Mouse (Mus musculus): ENCODE data around the gene Gm13697. TPM values are rescaled to one million over a fixed set of nuclear protein-coding genes. Genes with fewer than 3 reads are reported as not detected.
"Not testable (repeated sequence)": the region's sequence is repeated elsewhere in the genome, so short reads cannot be mapped to it uniquely, and the experiment has no call there.

Gene Gm13697
- polyA plus RNA-seq, 1 experiment from 2014 or later = not detected

GRCm38 (mm10) chr2:84008913-84009312 lies 24.4 kb downstream of the Gm13697 start:
- Histone ChIP-seq H3K4me3 (no peak overlapping the region), H3K4me1 (no peaks in the 10 kb centered on the region), H3K27ac (no peak overlapping the region), H3K9me3 (no peaks in the 10 kb centered on the region), H3K4me2 (no peak overlapping the region), H3K9ac (no peak overlapping the region), H3K36me3 (no peaks in the 10 kb centered on the region), H3K27me3 (no peaks in the 10 kb centered on the region)
- ATAC-seq (ENCODE audit: insufficient number of reproducible peaks, low FRiP score, low TSS enrichment, low read depth) = no peak
- WGBS = 41% methylated on average over 1 of the region's 1 CpGs

- WGBS = 76% methylated on average over 3 of the region's 3 CpGs
- Histone ChIP-seq H3K27me3 (no peaks in the 10 kb centered on the region), H3K9me3 (no peaks in the 10 kb centered on the region), H3K27ac (no peak overlapping the region), H3K36me3 (no peaks in the 10 kb centered on the region), H3K4me2 (no peak overlapping the region), H3K9ac (no peak overlapping the region), H3K4me3 (no peak overlapping the region), H3K4me1 (no peaks in the 10 kb centered on the region)
- ATAC-seq (ENCODE audit: insufficient number of reproducible peaks, low FRiP score, low TSS enrichment, low read depth) = no peak
These were observed 25.3 kb downstream of the Gm13697 start for GRCm38 (mm10) chr2:84009818-84010217.

GRCm38 (mm10) chr2:84014572-84014971 lies 30.0 kb downstream of the Gm13697 start:
- H3K27me3 ChIP-seq = no peaks in the 10 kb centered on the region
- WGBS = 50% methylated on average over 6 of the region's 6 CpGs

GRCm38 (mm10) chr2:84016291-84016690 lies 31.7 kb downstream of the Gm13697 start:
- ATAC-seq (ENCODE audit: insufficient number of reproducible peaks, low FRiP score, low TSS enrichment, low read depth); H3K27ac ChIP-seq; H3K4me3 ChIP-seq; H3K27me3 ChIP-seq; H3K36me3 ChIP-seq; H3K4me2 ChIP-seq; H3K4me1 ChIP-seq; H3K9ac ChIP-seq; H3K9me3 ChIP-seq: not testable (repeated sequence)
- 76% methylated on average over 5 of the region's 5 CpGs for WGBS

More at GRCm38 (mm10) chr2:84014572-84014971, 30.0 kb downstream of the Gm13697 start:
- ATAC-seq (ENCODE audit: insufficient number of reproducible peaks, low FRiP score, low TSS enrichment, low read depth) = no peak
- Histone ChIP-seq H3K27ac (no peak overlapping the region), H3K4me3 (no peak overlapping the region), H3K4me2 (no peak overlapping the region), H3K36me3 (no peaks in the 10 kb centered on the region), H3K9me3 (no peaks in the 10 kb centered on the region), H3K9ac (no peak overlapping the region), H3K4me1 (no peaks in the 10 kb centered on the region)

GRCm38 (mm10) chr2:84018330-84018729 lies 33.8 kb downstream of the Gm13697 start:
- Histone ChIP-seq H3K27ac (no peak overlapping the region), H3K27me3 (no peaks in the 10 kb centered on the region), H3K9me3 (no peaks in the 10 kb centered on the region), H3K36me3 (no peaks in the 10 kb centered on the region), H3K4me2 (no peak overlapping the region), H3K4me1 (no peaks in the 10 kb centered on the region), H3K9ac (no peak overlapping the region), H3K4me3 (no peak overlapping the region)
- WGBS = 43% methylated on average over 3 of the region's 3 CpGs
- no peak for ATAC-seq (ENCODE audit: insufficient number of reproducible peaks, low FRiP score, low TSS enrichment, low read depth)

GRCm38 (mm10) chr2:84019519-84020305 lies 35.2 kb downstream of the Gm13697 start:
- H3K9me3 ChIP-seq = no peaks in the 10 kb centered on the region
- no peaks in the 10 kb centered on the region for H3K27me3 ChIP-seq
- no peak overlapping the region for H3K4me2 ChIP-seq
- 58% methylated on average over 8 of the region's 8 CpGs for WGBS
- H3K4me3 ChIP-seq = no peak overlapping the region
- H3K27ac ChIP-seq = no peak overlapping the region
- no peak overlapping the region for H3K9ac ChIP-seq
- no peak for ATAC-seq (ENCODE audit: insufficient number of reproducible peaks, low FRiP score, low TSS enrichment, low read depth)
- no peaks in the 10 kb centered on the region for H3K4me1 ChIP-seq
- H3K36me3 ChIP-seq = no peaks in the 10 kb centered on the region

- no peak overlapping the region for H3K4me2 ChIP-seq
- no peaks in the 10 kb centered on the region for H3K4me1 ChIP-seq
- no peak for ATAC-seq (ENCODE audit: insufficient number of reproducible peaks, low FRiP score, low TSS enrichment, low read depth)
- H3K9me3 ChIP-seq = no peaks in the 10 kb centered on the region
- no peaks in the 10 kb centered on the region for H3K27me3 ChIP-seq
- no peak overlapping the region for H3K9ac ChIP-seq
- no peak overlapping the region for H3K4me3 ChIP-seq
- WGBS = 82% methylated on average over 2 of the region's 2 CpGs
- no peaks in the 10 kb centered on the region for H3K36me3 ChIP-seq
- no peak overlapping the region for H3K27ac ChIP-seq
These were observed 37.4 kb downstream of the Gm13697 start for GRCm38 (mm10) chr2:84021930-84022329.

GRCm38 (mm10) chr2:84022905-84023304 lies 38.4 kb downstream of the Gm13697 start:
- Histone ChIP-seq H3K36me3 (no peaks in the 10 kb centered on the region), H3K27me3 (no peaks in the 10 kb centered on the region), H3K4me2 (no peak overlapping the region), H3K4me1 (no peaks in the 10 kb centered on the region), H3K27ac (no peak overlapping the region), H3K9me3 (no peaks in the 10 kb centered on the region), H3K9ac (no peak overlapping the region), H3K4me3 (no peak overlapping the region)
- no peak for ATAC-seq (ENCODE audit: insufficient number of reproducible peaks, low FRiP score, low TSS enrichment, low read depth)
- 65% methylated on average over 2 of the region's 2 CpGs for WGBS

GRCm38 (mm10) chr2:84023319-84023718 lies 38.8 kb downstream of the Gm13697 start:
- no peak for ATAC-seq (ENCODE audit: insufficient number of reproducible peaks, low FRiP score, low TSS enrichment, low read depth)
- H3K4me2 ChIP-seq = no peak overlapping the region
- H3K9me3 ChIP-seq = no peaks in the 10 kb centered on the region
- H3K9ac ChIP-seq = no peak overlapping the region
- no peaks in the 10 kb centered on the region for H3K4me1 ChIP-seq
- no peak overlapping the region for H3K4me3 ChIP-seq
- no peaks in the 10 kb centered on the region for H3K27me3 ChIP-seq
- WGBS = 66% methylated on average over 2 of the region's 2 CpGs
- H3K27ac ChIP-seq = no peak overlapping the region
- H3K36me3 ChIP-seq = no peaks in the 10 kb centered on the region

- Histone ChIP-seq H3K36me3 (no peaks in the 10 kb centered on the region), H3K4me3 (no peak overlapping the region), H3K4me2 (no peak overlapping the region), H3K27me3 (no peaks in the 10 kb centered on the region), H3K9ac (no peak overlapping the region), H3K27ac (no peak overlapping the region), H3K4me1 (no peaks in the 10 kb centered on the region), H3K9me3 (no peaks in the 10 kb centered on the region)
- ATAC-seq (ENCODE audit: insufficient number of reproducible peaks, low FRiP score, low TSS enrichment, low read depth) = no peak
- WGBS = 50% methylated on average over 4 of the region's 4 CpGs
These were observed 40.7 kb downstream of the Gm13697 start for GRCm38 (mm10) chr2:84025217-84025616.

GRCm38 (mm10) chr2:84032505-84032904 lies 48.0 kb downstream of the Gm13697 start:
- Histone ChIP-seq H3K36me3 (no peaks in the 10 kb centered on the region), H3K4me2 (no peak overlapping the region)
- 84% methylated on average over 2 of the region's 2 CpGs for WGBS

GRCm38 (mm10) chr2:84035997-84036396 lies 51.5 kb downstream of the Gm13697 start:
- Histone ChIP-seq H3K36me3 (no peaks in the 10 kb centered on the region), H3K27ac (no peak overlapping the region), H3K4me3 (no peak overlapping the region), H3K9ac (no peak overlapping the region), H3K9me3 (no peaks in the 10 kb centered on the region), H3K27me3 (no peaks in the 10 kb centered on the region), H3K4me1 (no peaks in the 10 kb centered on the region), H3K4me2 (no peak overlapping the region)
- 76% methylated on average over 4 of the region's 4 CpGs for WGBS
- ATAC-seq (ENCODE audit: insufficient number of reproducible peaks, low FRiP score, low TSS enrichment, low read depth) = no peak

More at GRCm38 (mm10) chr2:84032505-84032904, 48.0 kb downstream of the Gm13697 start:
- no peaks in the 10 kb centered on the region for H3K9me3 ChIP-seq
- H3K4me1 ChIP-seq = no peaks in the 10 kb centered on the region
- no peak overlapping the region for H3K27ac ChIP-seq
- H3K9ac ChIP-seq = no peak overlapping the region
- no peak for ATAC-seq (ENCODE audit: insufficient number of reproducible peaks, low FRiP score, low TSS enrichment, low read depth)
- no peak overlapping the region for H3K4me3 ChIP-seq
- H3K27me3 ChIP-seq = no peaks in the 10 kb centered on the region
